Mouse (Mus musculus) urinary bladder, adult 2 months (tissue): ENCODE measurements around the gene Gadd45a. TPM values are rescaled to one million over a fixed set of nuclear protein-coding genes. Genes with fewer than 3 reads are reported as not detected.

ENCODE experiments used
- DNase-seq: peaks from one replicate; pipeline ENCODE4 v3.0.0; 2022; ENCODE audit warnings: low spot score
- polyA plus RNA-seq: library from polyadenylated mRNA; depleted of rRNA; stranded (reverse); fragments of >200 nt; gene quantifications from 2 replicates; pipeline ENCODE4 v1.2.3, GENCODE M21; 2012; rRNA removed

The Gadd45a gene
- polyA plus RNA-seq, 1 experiment = 69.7 TPM

- no peak for DNase-seq
These were observed 51.8 kb downstream of the Gadd45a start for GRCm38 (mm10) chr6:66985500-66985899.

Other genes starting within 250 kb of the Gadd45a start
- not detected in 2 replicates for gene Vmn1r39, start 226.8 kb downstream of the Gadd45a start, polyA plus RNA-seq
- 85.2 and 113 TPM in 2 replicates for gene Gng12, start 141.1 kb downstream of the Gadd45a start, polyA plus RNA-seq
- 257 and 307 TPM in 2 replicates for gene Serbp1, start 200.7 kb upstream of the Gadd45a start, polyA plus RNA-seq